Mouse (Mus musculus) cortical plate, adult 2 months (tissue): Measurements from ENCODE around the gene Ebpl.
A peak's percentile ranks its signal among the peaks of the same experiment; 100 is the strongest.

ENCODE experiments used
- CTCF ChIP-seq: fragments of 200-500 bp; IDR thresholded peaks from 2 replicates; pipeline ENCODE4 v1.5.1; 2011; ENCODE audit warnings: mild to moderate bottlenecking, control low read depth, low read length; ENCODE audit not compliant: insufficient read depth; ENCODE audit errors: extremely low read depth
- POLR2A ChIP-seq: fragments of 200-500 bp; IDR thresholded peaks from 2 replicates; pipeline ENCODE4 v1.6.1; 2011; ENCODE audit warnings: mild to moderate bottlenecking, low read length, control low read depth; ENCODE audit not compliant: insufficient read depth; ENCODE audit errors: extremely low read depth

- TF ChIP-seq CTCF (peak; percentile 74), POLR2A (no peak)
Observed at GRCm38 (mm10) chr14:61346827-61347698, 13.2 kb downstream of the Ebpl start.
